Mouse (Mus musculus): Measurements from ENCODE around the gene Plch2. TPM values are rescaled to one million over a fixed set of nuclear protein-coding genes. Genes with fewer than 3 reads are reported as not detected.

The Plch2 gene
- polyA plus RNA-seq (2012; ENCODE audit: insufficient read depth, insufficient read length, low replicate concordance, missing spikeins), result not detected in 2 replicates

DNA sequence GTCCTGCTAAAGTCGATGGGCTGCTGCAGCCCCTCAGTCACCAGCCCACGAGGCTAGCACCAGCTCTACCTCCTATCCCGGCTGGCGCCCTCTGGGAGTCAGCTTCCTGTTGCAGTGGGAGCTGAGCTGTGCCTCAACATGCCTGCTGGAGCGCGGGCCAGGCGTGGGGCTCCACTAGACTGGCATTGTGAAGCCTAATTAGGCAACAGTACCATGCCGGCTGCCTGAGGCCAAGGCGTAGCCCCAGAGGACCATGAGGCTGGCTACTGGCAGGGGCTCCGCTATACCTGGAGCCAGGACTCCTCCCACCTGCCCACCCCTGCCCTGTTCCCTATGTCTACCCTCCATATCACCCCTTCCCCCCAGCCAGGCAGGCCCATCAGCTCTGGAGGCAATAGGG lies at the start of gene Plch2:
Plch2 (minus strand) TSS at position 61 of the 400 bp plus-strand sequence.
- peaks cover 7% of the 10 kb centered on the region for H3K4me1 ChIP-seq (ENCODE audit: control insufficient read depth, insufficient read depth, low read length)
- no peak within 1 kb of the TSS for H3K27ac ChIP-seq (ENCODE audit: insufficient read depth, low read depth, low read length)
- H3K4me3 ChIP-seq (ENCODE audit: insufficient read depth, low read depth, low read length), result no peak within 1 kb of the TSS
- TF ChIP-seq POLR2A (IDR thresholded peaks at IDR 0.05; ENCODE audit: insufficient read depth, low read depth, low read length) (no peak), CTCF (IDR thresholded peaks at IDR 0.05; ENCODE audit: insufficient read depth, low read depth, low read length) (no peak)
- WGBS, result 60% methylated on average over 10 of the region's 10 CpGs

DNA sequence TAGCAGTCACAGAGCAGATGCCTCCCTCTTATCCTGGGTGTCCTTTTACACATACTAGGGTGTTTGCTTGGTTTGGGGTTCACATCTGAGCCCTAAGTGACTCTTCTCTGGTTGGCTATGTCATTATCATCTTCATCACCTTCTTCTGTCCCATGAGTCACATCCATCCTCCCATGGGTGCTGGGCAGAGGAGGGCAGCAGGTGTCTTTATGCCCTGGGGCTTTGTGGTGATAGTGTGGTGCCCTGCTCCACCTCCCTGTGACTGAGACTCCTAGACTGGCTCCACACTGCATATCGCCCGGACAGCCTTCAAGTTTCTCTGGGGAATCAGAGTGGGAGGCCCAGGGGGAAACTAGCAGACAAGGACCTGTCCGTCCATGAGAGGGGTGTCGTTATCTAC lies 42.0 kb upstream of the Plch2 start:
- Histone ChIP-seq H3K4me3 (ENCODE audit: insufficient read depth, low read depth, low read length) (no peak overlapping the region), H3K27ac (ENCODE audit: insufficient read depth, low read depth, low read length) (no peak overlapping the region), H3K4me1 (ENCODE audit: control insufficient read depth, insufficient read depth, low read length) (peaks cover 6% of the 10 kb centered on the region)
- TF ChIP-seq CTCF (IDR thresholded peaks at IDR 0.05; ENCODE audit: insufficient read depth, low read depth, low read length) (no peak), POLR2A (IDR thresholded peaks at IDR 0.05; ENCODE audit: insufficient read depth, low read depth, low read length) (no peak)
- WGBS, result 93% methylated on average over 4 of the region's 4 CpGs

DNA sequence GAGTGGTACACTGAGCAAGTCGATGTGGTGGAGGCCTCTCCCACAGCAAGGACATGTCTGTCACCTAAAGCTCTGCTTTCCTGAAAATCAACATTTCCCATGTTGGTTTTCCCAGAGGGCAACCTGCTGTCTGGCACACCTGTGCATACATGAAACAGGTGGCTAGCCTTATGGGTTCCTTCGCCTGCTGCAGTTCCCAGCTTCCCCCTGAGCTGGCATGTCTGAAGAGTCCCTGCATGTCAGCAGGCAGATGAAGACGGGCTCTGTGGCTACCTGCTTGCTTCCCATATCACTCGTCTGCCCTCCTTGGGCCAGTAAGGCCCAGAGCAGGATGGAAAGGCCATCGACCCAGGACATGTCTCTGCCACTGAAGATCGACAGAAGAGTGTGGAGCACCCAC lies 40.9 kb upstream of the Plch2 start:
- no peak overlapping the region for H3K27ac ChIP-seq (ENCODE audit: insufficient read depth, low read depth, low read length)
- WGBS, result 90% methylated on average over 6 of the region's 6 CpGs
- H3K4me1 ChIP-seq (ENCODE audit: control insufficient read depth, insufficient read depth, low read length), result peaks cover 6% of the 10 kb centered on the region
- TF ChIP-seq CTCF (IDR thresholded peaks at IDR 0.05; ENCODE audit: insufficient read depth, low read depth, low read length) (no peak), POLR2A (IDR thresholded peaks at IDR 0.05; ENCODE audit: insufficient read depth, low read depth, low read length) (no peak)
- H3K4me3 ChIP-seq (ENCODE audit: insufficient read depth, low read depth, low read length), result no peak overlapping the region

DNA sequence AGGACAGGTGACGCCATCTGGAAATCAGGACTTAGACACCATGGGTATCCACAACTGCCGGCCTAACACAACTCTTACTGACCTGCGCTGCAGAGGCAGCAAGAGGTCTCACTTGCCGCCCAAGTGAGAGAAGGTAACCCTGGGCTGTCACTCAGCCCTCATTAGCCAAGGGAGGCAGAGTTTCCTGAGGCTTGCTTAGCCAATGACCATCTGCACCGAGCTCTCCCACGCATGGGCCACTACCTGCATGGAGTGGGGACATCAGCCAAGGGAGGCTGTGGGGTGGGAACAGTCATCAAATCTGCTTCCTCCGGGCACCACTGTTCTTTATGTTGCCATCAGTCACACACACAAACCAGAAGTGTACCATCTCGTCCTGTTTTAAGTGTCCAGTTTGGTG lies 39.4 kb upstream of the Plch2 start:
- no peak overlapping the region for H3K27ac ChIP-seq (ENCODE audit: insufficient read depth, low read depth, low read length)
- no peak for TF ChIP-seq POLR2A (IDR thresholded peaks at IDR 0.05; ENCODE audit: insufficient read depth, low read depth, low read length)
- TF ChIP-seq CTCF (IDR thresholded peaks at IDR 0.05; ENCODE audit: insufficient read depth, low read depth, low read length), result no peak
- WGBS, result 90% methylated on average over 8 of the region's 8 CpGs

DNA sequence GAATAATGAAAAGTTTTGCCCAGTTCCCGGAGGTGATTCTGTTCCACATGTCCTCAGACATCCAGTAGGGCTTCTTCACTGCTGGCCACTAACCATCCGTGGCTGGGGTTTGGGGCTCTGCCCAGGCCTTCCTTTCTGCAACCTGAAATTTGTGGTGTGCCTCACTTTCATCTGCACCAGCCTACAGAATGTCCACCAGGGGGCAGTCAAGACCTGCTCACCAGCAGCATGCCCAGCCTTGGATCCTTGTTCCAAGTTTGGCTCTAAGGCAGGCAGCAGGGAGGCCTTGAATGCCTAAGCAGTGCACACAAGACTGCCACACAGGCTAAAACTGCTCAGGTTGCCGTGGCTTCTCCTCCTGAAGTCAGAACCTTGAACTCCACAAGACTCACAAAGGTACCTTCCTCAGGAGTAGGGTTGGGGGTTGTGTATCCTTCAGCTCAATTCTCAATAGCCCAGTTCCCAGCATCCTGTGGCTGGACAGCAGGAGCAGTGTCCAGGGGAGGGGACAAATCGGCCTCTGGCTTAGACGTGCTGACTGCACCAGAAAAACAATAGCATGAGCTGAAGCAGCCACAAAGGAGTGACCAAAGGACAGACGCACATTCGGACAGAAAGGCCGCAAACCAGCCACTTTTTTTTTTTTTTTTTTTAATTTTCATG lies 38.8 kb upstream of the Plch2 start:
- WGBS, result 31% methylated on average over 8 of the region's 8 CpGs
- TF ChIP-seq CTCF (IDR thresholded peaks at IDR 0.05; ENCODE audit: insufficient read depth, low read depth, low read length), result peak; percentile 79
- TF ChIP-seq POLR2A (IDR thresholded peaks at IDR 0.05; ENCODE audit: insufficient read depth, low read depth, low read length), result no peak
- Histone ChIP-seq H3K4me1 (ENCODE audit: control insufficient read depth, insufficient read depth, low read length) (peaks cover 6% of the 10 kb centered on the region), H3K27ac (ENCODE audit: insufficient read depth, low read depth, low read length) (0 out of 2 replicates have a peak overlapping the region, but pooled peaks have one; percentile 11), H3K4me3 (ENCODE audit: insufficient read depth, low read depth, low read length) (no peak overlapping the region)

More for the DNA sequence above, 39.4 kb upstream of the Plch2 start:
- no peak overlapping the region for H3K4me3 ChIP-seq (ENCODE audit: insufficient read depth, low read depth, low read length)
- peaks cover 6% of the 10 kb centered on the region for H3K4me1 ChIP-seq (ENCODE audit: control insufficient read depth, insufficient read depth, low read length)

DNA sequence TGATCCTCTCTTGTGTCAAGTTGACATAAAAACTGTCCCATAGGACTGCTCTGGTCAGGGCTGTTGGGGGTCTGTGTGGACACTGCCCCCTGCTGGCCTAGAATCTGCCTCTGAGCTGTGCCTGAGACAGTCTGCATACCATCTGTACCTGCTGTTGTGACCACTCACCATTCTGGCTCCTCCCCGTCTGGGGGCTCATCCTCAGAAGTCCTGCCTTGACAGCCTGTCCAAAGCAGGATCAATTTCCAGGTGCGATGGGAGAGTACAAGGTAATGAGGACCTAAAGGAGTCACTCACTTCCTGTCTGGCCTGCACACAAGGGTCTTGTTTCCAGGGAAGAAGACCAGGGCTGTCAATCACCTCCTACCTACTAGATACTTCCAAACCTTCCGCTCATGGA lies 38.0 kb upstream of the Plch2 start:
- WGBS, result 70% methylated on average over 3 of the region's 3 CpGs
- H3K27ac ChIP-seq (ENCODE audit: insufficient read depth, low read depth, low read length), result no peak overlapping the region
- H3K4me3 ChIP-seq (ENCODE audit: insufficient read depth, low read depth, low read length), result no peak overlapping the region
- peak; percentile 25; the same call in 1 of the 2 replicates for TF ChIP-seq CTCF (IDR thresholded peaks at IDR 0.05; ENCODE audit: insufficient read depth, low read depth, low read length)
- TF ChIP-seq POLR2A (IDR thresholded peaks at IDR 0.05; ENCODE audit: insufficient read depth, low read depth, low read length), result no peak
- peaks cover 6% of the 10 kb centered on the region for H3K4me1 ChIP-seq (ENCODE audit: control insufficient read depth, insufficient read depth, low read length)

DNA sequence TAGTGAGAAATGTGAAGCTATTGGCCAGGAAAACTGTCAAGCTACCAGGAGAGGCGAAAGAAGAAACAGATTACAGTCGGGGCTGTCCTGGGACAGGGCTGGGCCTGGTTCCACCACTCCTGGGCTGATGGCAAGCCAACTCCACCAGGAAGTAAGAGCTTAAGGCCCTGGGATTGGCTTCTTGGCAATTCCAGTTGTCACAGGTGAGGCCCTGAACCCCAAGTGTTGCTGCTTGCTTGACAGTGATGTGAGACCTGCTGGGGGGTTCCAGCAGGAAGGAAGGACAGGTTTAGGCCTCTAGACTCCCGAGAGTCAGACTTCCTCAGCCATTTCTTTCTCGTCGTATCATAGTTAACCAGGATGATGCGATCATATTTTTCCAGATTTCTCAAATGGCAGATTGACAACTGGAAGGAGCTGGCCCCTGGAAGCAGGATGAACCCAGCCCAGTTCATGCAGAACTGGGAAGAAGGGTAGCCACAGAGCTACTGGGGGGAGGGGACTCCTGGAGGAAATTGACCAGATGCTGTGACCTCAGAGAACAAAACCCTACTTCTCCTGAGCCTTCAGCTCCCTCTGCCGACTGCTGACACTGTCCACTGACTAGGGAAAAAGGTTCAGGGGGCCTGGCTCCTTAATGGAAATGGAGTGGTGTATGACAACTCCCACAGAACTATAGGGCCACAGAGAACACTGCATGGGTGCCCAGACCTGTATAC lies 37.0 kb upstream of the Plch2 start:
- Histone ChIP-seq H3K4me3 (ENCODE audit: insufficient read depth, low read depth, low read length) (no peak overlapping the region), H3K4me1 (ENCODE audit: control insufficient read depth, insufficient read depth, low read length) (peaks cover 6% of the 10 kb centered on the region), H3K27ac (ENCODE audit: insufficient read depth, low read depth, low read length) (no peak overlapping the region)
- TF ChIP-seq POLR2A (IDR thresholded peaks at IDR 0.05; ENCODE audit: insufficient read depth, low read depth, low read length) (no peak), CTCF (IDR thresholded peaks at IDR 0.05; ENCODE audit: insufficient read depth, low read depth, low read length) (no peak)
- 85% methylated on average over 7 of the region's 7 CpGs for WGBS

DNA sequence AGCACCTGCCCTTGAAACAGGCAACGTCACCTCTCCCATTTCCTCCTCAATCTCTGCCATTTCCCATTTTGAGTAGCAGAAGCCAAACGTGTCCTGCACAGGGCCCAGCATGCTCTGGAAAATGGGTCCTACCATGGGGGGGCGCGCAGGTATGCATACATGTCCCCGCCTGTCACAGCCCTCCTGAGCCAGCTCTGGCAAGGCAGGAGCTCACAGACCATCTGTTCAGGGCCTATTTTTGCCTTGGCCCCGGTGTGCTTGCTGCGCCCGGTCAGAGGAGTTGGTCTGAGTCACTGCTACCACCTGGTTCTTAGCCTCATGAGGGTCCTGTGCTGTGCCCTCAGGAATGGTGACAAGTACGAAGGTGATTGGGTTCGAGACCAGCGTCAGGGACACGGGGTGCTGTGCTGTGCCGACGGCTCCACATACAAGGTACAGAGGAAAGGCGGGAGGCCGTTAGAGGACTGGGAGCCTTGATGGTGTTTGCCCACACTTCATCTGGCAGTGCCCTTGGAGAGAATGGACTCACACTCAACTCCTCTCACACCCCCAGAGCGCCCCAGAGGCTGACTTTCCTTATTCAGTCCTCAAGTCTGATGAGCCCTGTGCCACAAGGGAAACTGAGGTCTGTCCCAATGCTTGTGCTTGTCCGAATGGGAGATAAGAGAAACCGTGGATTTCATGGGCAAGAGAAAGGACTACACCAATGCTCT lies 36.3 kb upstream of the Plch2 start:
- no peak for TF ChIP-seq POLR2A (IDR thresholded peaks at IDR 0.05; ENCODE audit: insufficient read depth, low read depth, low read length)
- no peak for TF ChIP-seq CTCF (IDR thresholded peaks at IDR 0.05; ENCODE audit: insufficient read depth, low read depth, low read length)
- peaks cover 6% of the 10 kb centered on the region for H3K4me1 ChIP-seq (ENCODE audit: control insufficient read depth, insufficient read depth, low read length)
- H3K27ac ChIP-seq (ENCODE audit: insufficient read depth, low read depth, low read length), result no peak overlapping the region
- 94% methylated on average over 19 of the region's 19 CpGs for WGBS
- no peak overlapping the region for H3K4me3 ChIP-seq (ENCODE audit: insufficient read depth, low read depth, low read length)

All from olfactory bulb, adult 2 months (tissue).